Mouse (Mus musculus): Measurements from ENCODE around the gene Tlr9. TPM values are rescaled to one million over a fixed set of nuclear protein-coding genes. Genes with fewer than 3 reads are reported as not detected.
A peak's percentile ranks its signal among the peaks of the same experiment; 100 is the strongest.

Gene Tlr9
- polyA plus RNA-seq, 1 experiment from 2014 or later = 0.05 TPM

GRCm38 (mm10) chr9:106265358-106266075 is 43.1 kb downstream of the Tlr9 start:
- Histone ChIP-seq H3K9ac (no peak overlapping the region), H3K27me3 (no peaks in the 10 kb centered on the region), H3K36me3 (no peaks in the 10 kb centered on the region), H3K9me3 (replicated peaks) (no peaks in the 10 kb centered on the region), H3K4me2 (replicated peaks) (no peak overlapping the region), H3K27ac (no peak overlapping the region), H3K4me1 (peaks cover 26% of the 10 kb centered on the region), H3K4me3 (no peak overlapping the region)
- ATAC-seq (ENCODE audit: low FRiP score) = no peak
- WGBS = 89% methylated on average over 12 of the region's 12 CpGs

- Histone ChIP-seq H3K36me3 (no peaks in the 10 kb centered on the region), H3K27ac (no peak overlapping the region), H3K27me3 (no peaks in the 10 kb centered on the region), H3K9me3 (replicated peaks) (no peaks in the 10 kb centered on the region), H3K4me1 (peaks cover 26% of the 10 kb centered on the region), H3K4me3 (no peak overlapping the region), H3K4me2 (replicated peaks) (no peak overlapping the region), H3K9ac (no peak overlapping the region)
- no peak for ATAC-seq (ENCODE audit: low FRiP score)
- WGBS = 65% methylated on average over 2 of the region's 2 CpGs
Observed at GRCm38 (mm10) chr9:106266936-106267657, 44.7 kb downstream of the Tlr9 start.

- WGBS = 44% methylated on average over 4 of the region's 4 CpGs
- H3K36me3 ChIP-seq = no peaks in the 10 kb centered on the region
- no peak overlapping the region for H3K4me3 ChIP-seq
- peaks cover 26% of the 10 kb centered on the region for H3K4me1 ChIP-seq
- H3K9ac ChIP-seq = no peak overlapping the region
- no peaks in the 10 kb centered on the region for H3K9me3 ChIP-seq (replicated peaks)
- no peak overlapping the region for H3K4me2 ChIP-seq (replicated peaks)
- peak; percentile 46; the same call in 1 of the 2 replicates for ATAC-seq (ENCODE audit: low FRiP score)
- no peaks in the 10 kb centered on the region for H3K27me3 ChIP-seq
- H3K27ac ChIP-seq = no peak overlapping the region
Observed at GRCm38 (mm10) chr9:106268421-106268820, 46.0 kb downstream of the Tlr9 start.

GRCm38 (mm10) chr9:106269076-106269788 is 46.8 kb downstream of the Tlr9 start:
- H3K9me3 ChIP-seq (replicated peaks) = no peaks in the 10 kb centered on the region
- H3K36me3 ChIP-seq = no peaks in the 10 kb centered on the region
- H3K4me3 ChIP-seq = no peak overlapping the region
- H3K9ac ChIP-seq = no peak overlapping the region
- H3K27ac ChIP-seq = no peak overlapping the region
- peaks cover 26% of the 10 kb centered on the region for H3K4me1 ChIP-seq
- peak; percentile 59; the same call in 1 of the 2 replicates for ATAC-seq (ENCODE audit: low FRiP score)
- no peaks in the 10 kb centered on the region for H3K27me3 ChIP-seq
- no peak overlapping the region for H3K4me2 ChIP-seq (replicated peaks)
- 61% methylated on average over 9 of the region's 9 CpGs for WGBS

GRCm38 (mm10) chr9:106269879-106270278 is 47.5 kb downstream of the Tlr9 start:
- H3K36me3 ChIP-seq = no peaks in the 10 kb centered on the region
- no peaks in the 10 kb centered on the region for H3K27me3 ChIP-seq
- H3K4me2 ChIP-seq (replicated peaks) = no peak overlapping the region
- H3K4me3 ChIP-seq = no peak overlapping the region
- no peaks in the 10 kb centered on the region for H3K9me3 ChIP-seq (replicated peaks)
- H3K4me1 ChIP-seq = peaks cover 26% of the 10 kb centered on the region
- no peak overlapping the region for H3K9ac ChIP-seq
- peak overlapping the region; percentile 52; the same call in 1 of the 2 replicates for H3K27ac ChIP-seq
- 11% methylated on average over 2 of the region's 2 CpGs for WGBS
- ATAC-seq (ENCODE audit: low FRiP score) = peak; percentile 59; the same call in 1 of the 2 replicates

GRCm38 (mm10) chr9:106270656-106271055 is 48.3 kb downstream of the Tlr9 start:
- Histone ChIP-seq H3K4me2 (replicated peaks) (no peak overlapping the region), H3K4me3 (no peak overlapping the region), H3K9ac (no peak overlapping the region), H3K27ac (no peak overlapping the region), H3K36me3 (no peaks in the 10 kb centered on the region), H3K9me3 (replicated peaks) (no peaks in the 10 kb centered on the region), H3K4me1 (peaks cover 26% of the 10 kb centered on the region), H3K27me3 (no peaks in the 10 kb centered on the region)
- 77% methylated on average over 4 of the region's 4 CpGs for WGBS
- ATAC-seq (ENCODE audit: low FRiP score) = no peak

GRCm38 (mm10) chr9:106272288-106272687 is 49.9 kb downstream of the Tlr9 start:
- H3K9me3 ChIP-seq (replicated peaks) = no peaks in the 10 kb centered on the region
- WGBS = 95% methylated on average over 1 of the region's 1 CpGs
- H3K9ac ChIP-seq = no peak overlapping the region
- no peak overlapping the region for H3K4me2 ChIP-seq (replicated peaks)
- no peaks in the 10 kb centered on the region for H3K36me3 ChIP-seq
- ATAC-seq (ENCODE audit: low FRiP score) = no peak
- H3K4me1 ChIP-seq = peaks cover 26% of the 10 kb centered on the region
- no peaks in the 10 kb centered on the region for H3K27me3 ChIP-seq
- H3K4me3 ChIP-seq = no peak overlapping the region
- no peak overlapping the region for H3K27ac ChIP-seq

- H3K9ac ChIP-seq = no peak overlapping the region
- ATAC-seq (ENCODE audit: low FRiP score) = no peak
- no peaks in the 10 kb centered on the region for H3K36me3 ChIP-seq
- H3K4me3 ChIP-seq = no peak overlapping the region
- WGBS = 82% methylated on average over 12 of the region's 12 CpGs
- H3K4me1 ChIP-seq = peaks cover 20% of the 10 kb centered on the region
- H3K27ac ChIP-seq = no peak overlapping the region
- H3K27me3 ChIP-seq = no peaks in the 10 kb centered on the region
- no peaks in the 10 kb centered on the region for H3K9me3 ChIP-seq (replicated peaks)
- H3K4me2 ChIP-seq (replicated peaks) = no peak overlapping the region
Observed at GRCm38 (mm10) chr9:106273276-106273675, 50.9 kb downstream of the Tlr9 start.

- peaks cover 15% of the 10 kb centered on the region for H3K4me1 ChIP-seq
- no peaks in the 10 kb centered on the region for H3K9me3 ChIP-seq (replicated peaks)
- WGBS = 61% methylated on average over 4 of the region's 4 CpGs
- no peak overlapping the region for H3K27ac ChIP-seq
- H3K4me3 ChIP-seq = no peak overlapping the region
- no peak overlapping the region for H3K4me2 ChIP-seq (replicated peaks)
- H3K9ac ChIP-seq = no peak overlapping the region
- no peak for ATAC-seq (ENCODE audit: low FRiP score)
- H3K27me3 ChIP-seq = no peaks in the 10 kb centered on the region
- H3K36me3 ChIP-seq = no peaks in the 10 kb centered on the region
Observed at GRCm38 (mm10) chr9:106273791-106274190, 51.4 kb downstream of the Tlr9 start.

- no peaks in the 10 kb centered on the region for H3K27me3 ChIP-seq
- peaks cover 7% of the 10 kb centered on the region for H3K4me1 ChIP-seq
- WGBS = 90% methylated on average over 8 of the region's 8 CpGs
- no peak overlapping the region for H3K27ac ChIP-seq
- ATAC-seq (ENCODE audit: low FRiP score) = no peak
- H3K4me3 ChIP-seq = no peak overlapping the region
- 0 out of 2 replicates have a peak overlapping the region, but pooled peaks have one; percentile 8 for H3K9ac ChIP-seq
- no peaks in the 10 kb centered on the region for H3K9me3 ChIP-seq (replicated peaks)
- no peaks in the 10 kb centered on the region for H3K36me3 ChIP-seq
- no peak overlapping the region for H3K4me2 ChIP-seq (replicated peaks)
Observed at GRCm38 (mm10) chr9:106274652-106275180, 52.3 kb downstream of the Tlr9 start.

- Histone ChIP-seq H3K4me2 (replicated peaks) (no peak overlapping the region), H3K27me3 (no peaks in the 10 kb centered on the region), H3K9me3 (replicated peaks) (no peaks in the 10 kb centered on the region), H3K27ac (no peak overlapping the region), H3K36me3 (no peaks in the 10 kb centered on the region), H3K4me3 (no peak overlapping the region), H3K4me1 (peaks cover 5% of the 10 kb centered on the region), H3K9ac (no peak overlapping the region)
- 71% methylated on average over 1 of the region's 1 CpGs for WGBS
- no peak for ATAC-seq (ENCODE audit: low FRiP score)
Observed at GRCm38 (mm10) chr9:106275806-106276205, 53.4 kb downstream of the Tlr9 start.

All from hindbrain, embryonic 12.5 days (tissue).